Mouse (Mus musculus) heart, postnatal 25 days (tissue): ENCODE data around the gene Zcchc7. TPM values are rescaled to one million over a fixed set of nuclear protein-coding genes. Genes with fewer than 3 reads are reported as not detected.

ENCODE experiments used
- DNase-seq: peaks from one replicate; pipeline ENCODE4 v3.0.0; 2022; ENCODE audit warnings: low spot score
- intact Hi-C: fragments of 180-260 bp; cut with DNase I; formaldehyde crosslinking; loops from one replicate; pipeline ENCODE4 v1.15.1; 2025
- total RNA-seq, 2 experiments: library from RNA; stranded (reverse); gene quantifications; 2 replicates each; pipeline ENCODE4 v1.2.3; 2021

Zcchc7 gene
- total RNA-seq = 10 to 100 TPM; 12.9 to 15.5 TPM

- intact Hi-C loops = loop anchor here (10.0 kb wide), 2 partner anchors 149 to 349 kb away; partner anchors contain the start of gene Tomm5
- no peak for DNase-seq
Observed at GRCm38 (mm10) chr4:44755553-44756133, at the start of gene Zcchc7. TSS of gene Zcchc7 (plus strand) at chr4:44755877.

DNA sequence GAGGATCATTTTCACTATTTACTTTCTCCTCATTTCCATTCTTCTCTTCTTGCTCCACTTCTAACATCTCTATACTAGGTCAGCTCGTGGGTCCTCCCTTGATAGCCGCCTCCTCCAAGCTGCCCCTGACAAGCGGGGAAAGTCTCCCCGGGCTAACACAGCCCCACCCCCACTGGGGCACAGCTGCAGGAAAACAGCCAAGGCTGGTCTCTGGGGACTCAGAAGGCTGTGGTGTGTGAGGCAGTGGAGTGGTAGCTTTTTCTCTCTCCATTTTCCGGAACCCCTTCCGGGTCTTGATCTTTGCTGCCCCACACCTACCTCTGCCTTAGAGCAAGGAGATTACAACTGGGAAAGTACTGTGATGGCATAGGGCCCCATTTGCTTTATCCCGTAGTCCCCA lies 49.7 kb upstream of the Zcchc7 start:
- intact Hi-C loops = no loop called here

GRCm38 (mm10) chr4:44706865-44707264 lies 48.8 kb upstream of the Zcchc7 start:
- intact Hi-C loops = no loop called here
- DNase-seq = no peak

More for the DNA sequence above, 49.7 kb upstream of the Zcchc7 start:
- DNase-seq = no peak

DNA sequence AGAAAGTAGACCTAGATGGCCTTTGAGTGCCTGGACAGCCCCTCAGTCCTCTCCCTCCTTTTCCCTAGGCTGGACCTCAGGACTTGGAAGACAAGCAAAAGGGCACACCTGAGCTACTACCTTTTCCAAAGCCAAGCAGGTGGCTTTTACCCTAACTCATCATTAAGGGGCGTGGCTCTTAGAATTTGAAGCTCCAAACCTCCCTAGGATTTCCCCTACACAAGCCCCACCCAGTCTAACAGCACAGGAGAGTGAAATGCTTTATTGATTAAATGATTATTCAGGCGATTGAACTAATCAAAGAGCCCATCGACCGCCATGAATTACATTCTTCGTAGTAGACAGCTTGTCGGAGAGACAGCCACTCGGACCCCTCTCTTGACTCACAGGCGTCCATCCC lies 47.4 kb upstream of the Zcchc7 start:
- intact Hi-C loops = no loop called here
- DNase-seq = no peak

DNA sequence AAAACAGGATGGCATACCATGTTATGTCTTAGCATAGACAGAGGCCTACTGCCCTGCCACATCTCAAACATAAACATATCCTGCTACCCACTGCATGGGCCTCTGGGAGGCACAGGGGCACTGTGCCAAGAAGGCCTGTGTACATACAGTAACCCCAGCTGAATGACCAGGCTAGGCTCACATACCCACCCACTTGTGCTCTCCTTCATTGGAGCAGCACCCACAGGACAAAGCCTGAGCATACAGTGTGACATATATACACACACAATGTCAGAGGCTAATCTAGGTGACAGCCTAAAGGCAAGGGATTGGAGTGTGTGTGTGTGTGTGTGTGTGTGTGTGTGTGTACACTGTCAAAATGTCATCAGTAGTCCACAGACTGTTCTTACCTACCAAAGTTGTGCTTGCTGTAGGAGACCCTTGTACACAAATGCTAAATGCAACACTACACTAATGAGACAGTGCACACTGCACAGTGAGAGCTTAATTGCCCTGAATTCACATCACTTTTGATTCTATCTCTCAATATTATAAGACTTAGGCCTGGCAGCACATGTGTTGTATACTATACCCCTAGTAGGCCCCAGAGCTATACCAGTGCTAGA lies 46.5 kb upstream of the Zcchc7 start:
- no peak for DNase-seq
- intact Hi-C loops = no loop called here

DNA sequence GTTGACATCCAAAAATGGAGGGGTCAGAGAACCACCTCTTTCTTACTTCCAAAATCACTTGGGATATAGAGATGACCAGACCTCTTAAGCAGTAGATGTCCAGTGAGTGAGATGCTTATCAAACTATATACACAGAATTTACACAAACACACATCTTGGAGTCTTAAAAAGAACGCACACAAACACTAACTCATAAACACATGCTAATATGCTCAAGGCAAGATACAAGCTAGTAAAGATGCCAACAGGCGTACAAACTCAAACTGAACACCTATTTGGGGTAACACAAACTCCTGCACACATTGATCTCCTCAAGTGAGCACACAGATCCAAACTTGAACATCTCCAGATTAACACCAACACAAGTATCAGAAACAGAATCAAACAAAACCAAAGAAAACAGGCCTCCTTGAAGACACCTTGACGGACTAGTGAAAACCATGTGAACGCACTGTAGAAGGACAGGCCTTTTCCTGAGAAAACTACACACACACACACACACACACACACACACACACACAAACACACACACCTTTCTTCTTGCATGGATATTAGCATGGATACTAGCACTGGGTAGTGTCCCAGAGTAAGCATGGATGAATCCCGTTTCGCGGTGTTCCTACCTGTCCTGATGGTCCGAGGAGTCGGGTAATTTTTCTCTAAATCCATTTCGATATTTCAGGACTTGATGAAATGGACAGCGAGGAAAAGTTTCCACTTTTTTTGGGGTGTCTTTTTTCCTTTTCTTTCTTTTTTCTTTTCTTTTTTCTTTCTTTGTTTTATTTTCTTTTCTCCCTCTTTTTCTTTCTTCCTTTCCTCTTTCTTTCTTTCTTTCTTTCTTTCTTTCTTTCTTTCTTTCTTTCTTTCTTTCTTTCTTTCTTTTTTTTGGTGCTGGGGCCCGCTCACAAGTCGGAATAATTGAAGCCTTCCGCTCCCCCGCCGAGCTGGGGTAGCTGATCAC lies 45.7 kb upstream of the Zcchc7 start, which contains the start of gene Pax5:
TSS of gene Pax5 (minus strand) at position 748 of the 961 bp plus-strand sequence.
- DNase-seq = no peak
- intact Hi-C loops = no loop called here

- no peak for DNase-seq
- intact Hi-C loops = no loop called here
Observed at GRCm38 (mm10) chr4:44710701-44711097, 45.0 kb upstream of the Zcchc7 start.

- DNase-seq = no peak
- intact Hi-C loops = no loop called here
Observed at GRCm38 (mm10) chr4:44711136-44711900, 44.4 kb upstream of the Zcchc7 start.

GRCm38 (mm10) chr4:44712051-44712700 lies 43.5 kb upstream of the Zcchc7 start:
- no peak for DNase-seq
- intact Hi-C loops = no loop called here

- intact Hi-C loops = no loop called here
- no peak for DNase-seq
Observed at GRCm38 (mm10) chr4:44712786-44713553, 42.7 kb upstream of the Zcchc7 start.

DNA sequence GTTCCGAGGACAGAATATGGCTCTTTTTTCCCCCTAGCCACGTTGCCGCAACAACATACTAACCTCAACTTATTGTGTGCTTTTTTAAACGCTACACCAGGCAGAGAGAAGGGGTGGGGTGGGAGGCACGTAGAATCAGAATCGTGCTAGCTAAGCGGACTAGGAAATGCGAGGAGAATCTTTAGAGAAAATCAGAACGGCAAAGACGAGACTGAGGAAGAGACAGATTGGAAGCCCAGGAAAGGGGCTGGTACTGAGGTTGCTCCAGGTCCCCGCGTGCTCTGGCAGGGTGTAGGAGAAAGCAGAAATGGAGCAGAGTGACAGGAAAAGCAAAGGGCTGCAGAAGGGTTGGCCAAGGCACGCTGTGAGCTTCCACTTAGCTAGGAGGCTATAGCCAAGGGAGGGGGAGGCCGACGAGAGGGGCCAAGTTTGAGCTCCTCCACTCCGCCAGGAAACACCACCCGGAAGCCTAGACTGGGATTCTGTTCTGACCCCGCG lies 42.1 kb upstream of the Zcchc7 start:
- no peak for DNase-seq
- intact Hi-C loops = no loop called here

- no peak for DNase-seq
- intact Hi-C loops = no loop called here
Observed at GRCm38 (mm10) chr4:44714111-44714621, 41.5 kb upstream of the Zcchc7 start.

- DNase-seq = no peak
- intact Hi-C loops = no loop called here
Observed at GRCm38 (mm10) chr4:44715621-44716160, 40.0 kb upstream of the Zcchc7 start.

DNA sequence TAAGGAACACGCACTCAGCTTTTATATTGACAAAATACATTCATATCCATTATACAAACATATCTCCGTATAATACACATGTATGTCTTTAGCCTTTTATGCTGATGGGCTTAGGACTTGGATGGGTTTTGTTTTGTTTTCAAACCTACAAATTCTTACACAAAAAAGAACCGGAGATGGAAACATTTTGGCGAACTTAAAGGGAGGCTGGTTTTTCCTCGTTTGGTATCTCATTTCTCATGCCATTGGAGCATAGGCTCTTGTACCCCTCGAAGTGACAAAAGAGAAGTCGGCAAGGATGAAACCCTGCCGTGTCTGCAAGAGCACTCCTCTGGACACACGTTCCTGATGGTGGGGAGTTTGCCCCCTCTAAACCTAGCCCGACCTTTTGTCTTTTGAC lies 39.3 kb upstream of the Zcchc7 start:
- intact Hi-C loops = no loop called here
- no peak for DNase-seq

DNA sequence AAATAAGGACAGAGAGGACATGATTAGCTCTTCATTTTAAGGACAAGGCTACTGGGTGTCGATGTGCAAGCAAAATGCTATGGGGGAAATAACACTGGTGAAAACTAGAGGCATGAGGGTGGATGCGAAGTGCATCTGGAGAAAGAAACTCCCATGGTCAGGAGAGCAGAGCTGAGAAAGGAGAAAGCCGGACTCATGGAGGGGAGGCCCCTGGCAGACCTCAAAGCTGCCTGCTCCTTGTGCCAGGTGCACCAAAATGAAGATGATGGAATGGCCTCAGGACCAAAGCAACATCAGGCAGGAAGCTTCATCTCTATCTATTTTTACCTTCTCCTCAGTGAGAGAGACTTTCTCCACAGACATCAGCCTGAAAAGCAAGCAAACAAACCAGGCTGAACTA lies 38.0 kb upstream of the Zcchc7 start:
- no peak for DNase-seq
- intact Hi-C loops = no loop called here

DNA sequence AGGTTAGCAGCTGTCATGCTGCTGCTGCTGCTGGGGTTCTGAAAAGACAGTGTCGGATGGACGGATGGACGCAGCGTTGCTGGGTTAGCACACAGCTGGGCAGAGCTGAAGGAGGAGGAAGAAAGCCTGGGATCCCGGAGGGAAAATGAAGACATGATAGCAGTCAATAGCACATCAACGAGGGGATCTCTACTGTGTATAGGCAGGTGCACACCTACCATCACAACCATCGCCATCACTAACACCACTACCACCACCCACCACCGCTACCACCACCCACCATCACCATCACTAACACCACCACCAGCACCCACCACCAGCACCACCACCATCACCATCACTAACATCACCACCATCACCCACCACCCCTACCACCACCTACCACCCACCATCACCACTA lies 35.6 kb upstream of the Zcchc7 start:
- intact Hi-C loops = no loop called here

GRCm38 (mm10) chr4:44721237-44721636 lies 34.4 kb upstream of the Zcchc7 start:
- intact Hi-C loops = no loop called here
- DNase-seq = no peak

More for the DNA sequence above, 35.6 kb upstream of the Zcchc7 start:
- DNase-seq = no peak

DNA sequence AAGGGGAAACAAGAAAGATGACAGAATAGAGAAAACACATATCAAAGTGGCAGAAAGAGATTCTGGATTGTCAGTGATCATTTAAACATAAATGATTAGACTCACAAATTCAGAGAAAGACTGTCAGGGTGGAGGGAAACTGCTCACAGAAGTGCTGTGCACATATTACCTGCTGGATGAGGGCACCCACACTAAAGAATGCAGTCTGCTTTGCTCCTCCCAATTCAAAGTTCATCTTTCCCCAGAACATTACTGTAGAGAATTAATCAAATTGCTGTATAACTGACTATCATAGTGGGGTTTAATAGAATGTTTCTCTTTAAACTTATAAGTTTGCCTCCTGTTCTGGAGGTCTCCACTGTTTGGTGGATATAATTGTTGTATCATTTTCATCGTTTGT lies 15.2 kb upstream of the Zcchc7 start:
- no peak for DNase-seq
- intact Hi-C loops = no loop called here
